Mouse (Mus musculus) thymus, postnatal 0 days (tissue): ENCODE measurements around the gene Aak1. TPM values are rescaled to one million over a fixed set of nuclear protein-coding genes. Genes with fewer than 3 reads are reported as not detected.

Experiments
- DNase-seq: peaks from one replicate; pipeline ENCODE4 v3.0.0-alpha.2; 2015; ENCODE audit warnings: low spot score
- polyA plus RNA-seq: library from polyadenylated mRNA; unstranded; fragments of >200 nt; fragmentation: Nextera tagmentation; extraction: Ambion mirVana; gene quantifications from 2 replicates; pipeline ENCODE4 v1.2.1, GENCODE M21; 2015

Aak1 gene
- polyA plus RNA-seq, 1 experiment from 2014 or later = 19.0 TPM

DNA sequence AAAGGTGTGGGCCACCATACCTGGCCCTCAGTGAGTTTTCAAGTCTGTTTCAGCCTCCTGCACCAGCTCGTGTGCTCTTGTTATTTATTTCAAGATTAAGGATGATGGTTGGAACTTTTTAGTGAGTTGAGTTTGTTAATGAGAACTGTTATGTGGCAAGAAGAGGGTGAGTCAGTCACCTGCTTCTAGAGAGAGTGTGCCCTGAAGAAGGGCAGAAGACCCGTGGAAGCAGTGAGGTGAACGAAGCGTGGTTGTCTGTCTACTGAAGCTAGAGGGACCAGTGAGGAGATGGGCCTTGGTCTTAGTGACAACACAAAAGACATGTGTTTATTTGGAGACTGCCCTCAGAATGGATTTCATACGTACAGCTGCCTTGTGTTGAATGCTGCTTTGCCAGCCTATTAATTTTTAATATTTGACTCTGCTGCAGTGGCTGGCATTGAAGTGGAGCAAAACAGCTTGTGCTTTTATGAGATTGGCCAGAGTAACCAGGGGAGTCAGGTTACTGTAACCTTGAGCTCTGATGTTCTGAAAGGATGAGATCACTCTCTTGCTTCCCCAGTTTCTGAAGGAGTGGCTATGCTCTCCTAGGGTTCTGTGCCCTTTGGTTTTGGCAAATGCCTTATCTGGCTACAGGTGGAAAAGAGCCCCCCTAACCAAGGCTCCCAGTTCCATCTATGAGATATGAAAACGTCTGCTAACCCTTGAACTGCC is 36.7 kb downstream of the Aak1 start:
- no peak for DNase-seq

DNA sequence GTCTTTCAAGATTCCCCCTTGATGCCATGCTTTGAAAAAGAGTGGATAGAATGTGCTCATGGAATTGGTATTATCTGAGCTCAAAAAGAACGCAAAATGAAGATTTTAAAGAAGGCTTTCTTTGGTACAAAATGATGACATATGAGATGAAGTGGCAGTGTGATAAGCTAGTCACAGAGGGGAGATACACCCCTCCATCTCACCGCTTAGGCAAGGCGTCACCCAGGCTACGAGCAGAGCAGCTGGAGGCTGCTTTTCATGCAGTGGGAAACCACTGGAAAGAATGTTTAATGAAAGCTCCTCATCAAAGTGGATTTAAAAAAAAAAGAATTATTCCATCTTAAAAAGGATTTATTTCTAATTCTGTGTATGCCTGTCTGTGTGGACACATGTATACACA is 37.5 kb downstream of the Aak1 start:
- DNase-seq = no peak

DNA sequence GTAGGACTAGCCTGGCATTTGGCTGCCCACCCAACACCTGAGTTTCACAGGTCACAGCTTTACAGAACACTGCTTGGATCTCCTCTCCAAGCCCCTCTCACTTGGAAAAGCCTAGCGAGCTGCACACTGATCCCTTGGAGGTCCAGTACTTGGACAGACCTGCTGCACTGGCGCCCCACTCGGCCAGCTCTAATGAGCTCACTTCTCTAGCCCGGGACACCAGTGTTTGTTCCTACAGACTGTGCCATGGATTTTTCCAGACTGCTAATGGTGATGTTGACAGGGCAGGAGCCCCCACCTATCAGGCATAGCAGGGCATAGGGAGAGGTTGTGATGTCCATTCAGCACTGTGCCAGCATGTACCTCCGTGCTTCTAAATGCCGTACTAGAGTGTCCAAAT is 48.2 kb downstream of the Aak1 start:
- no peak for DNase-seq

DNA sequence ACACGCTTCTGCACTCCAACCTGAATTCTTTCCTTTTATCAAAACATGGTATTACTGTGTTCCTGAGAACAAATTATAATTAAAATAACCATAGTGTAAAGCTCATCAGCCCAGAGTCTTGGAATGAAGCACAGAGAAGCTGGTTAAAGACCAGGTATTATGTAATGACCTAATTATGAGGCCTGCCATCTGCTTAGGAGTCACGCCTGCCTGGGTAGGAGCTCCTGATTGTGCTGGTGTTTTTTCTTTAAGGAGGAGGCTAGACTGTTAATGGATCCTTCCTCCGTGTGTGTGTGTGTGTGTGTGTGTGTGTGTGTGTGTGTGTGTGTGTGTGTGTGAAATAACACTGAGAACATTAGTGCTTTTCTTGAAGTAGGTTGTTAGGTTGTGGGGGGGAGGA is 49.7 kb downstream of the Aak1 start:
- no peak for DNase-seq

DNA sequence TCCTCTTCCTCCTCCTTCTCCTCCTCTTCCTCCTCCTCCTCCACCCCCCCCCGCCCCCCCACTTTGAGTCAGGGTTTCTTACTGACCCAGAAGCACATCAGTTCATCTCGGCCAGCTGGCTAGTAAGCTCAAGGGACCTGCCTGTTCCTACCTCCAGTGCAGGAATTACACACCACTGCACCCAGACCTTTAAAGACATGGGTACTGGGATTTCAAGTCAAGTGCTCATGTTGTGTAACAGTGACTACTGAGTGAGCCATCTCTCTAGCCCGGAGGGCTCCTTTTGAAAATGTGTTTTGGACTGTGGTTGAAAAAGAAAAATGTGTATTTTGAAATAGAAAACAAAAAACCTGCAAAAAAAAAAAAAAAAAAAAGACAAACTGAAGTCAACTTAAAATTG is 50.6 kb downstream of the Aak1 start:
- DNase-seq = no peak

DNA sequence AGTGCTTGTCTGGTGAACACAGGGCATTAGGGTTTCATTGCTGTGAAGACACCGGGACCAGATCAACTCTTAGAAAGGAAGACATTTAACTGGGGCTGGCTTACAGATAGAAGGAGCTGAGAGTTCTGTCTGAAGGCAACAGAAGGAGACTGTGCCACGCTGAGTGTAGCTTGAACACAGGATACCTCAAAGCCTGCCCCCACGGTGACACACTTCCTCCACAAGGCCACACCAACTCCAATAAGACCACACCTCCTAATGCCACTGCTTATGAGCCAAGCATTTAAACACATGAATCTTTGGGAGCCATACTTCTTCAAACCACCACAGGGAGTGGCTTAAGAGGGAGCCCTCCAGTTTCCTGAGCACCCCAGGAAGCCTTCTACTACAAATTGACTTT is 51.2 kb downstream of the Aak1 start:
- no peak for DNase-seq

DNA sequence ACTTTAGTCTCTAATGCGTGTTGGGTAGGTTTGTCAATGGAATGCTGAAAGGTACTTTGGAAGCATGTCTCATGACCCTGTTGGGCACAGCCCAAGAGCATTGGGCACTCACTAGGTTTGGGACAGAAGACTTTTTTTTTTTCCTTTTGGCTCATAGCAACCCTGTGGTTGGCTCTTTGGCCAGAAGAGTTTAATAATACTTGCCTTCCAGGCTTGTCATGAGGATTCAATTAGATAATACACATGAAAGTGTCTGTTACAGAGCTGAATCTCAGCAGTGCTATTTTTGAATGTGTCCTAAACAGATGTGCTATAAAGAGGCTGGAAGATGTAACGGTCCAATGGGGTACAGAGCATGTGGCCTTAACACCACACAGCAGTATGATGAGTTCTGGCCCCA is 56.2 kb downstream of the Aak1 start:
- DNase-seq = no peak

DNA sequence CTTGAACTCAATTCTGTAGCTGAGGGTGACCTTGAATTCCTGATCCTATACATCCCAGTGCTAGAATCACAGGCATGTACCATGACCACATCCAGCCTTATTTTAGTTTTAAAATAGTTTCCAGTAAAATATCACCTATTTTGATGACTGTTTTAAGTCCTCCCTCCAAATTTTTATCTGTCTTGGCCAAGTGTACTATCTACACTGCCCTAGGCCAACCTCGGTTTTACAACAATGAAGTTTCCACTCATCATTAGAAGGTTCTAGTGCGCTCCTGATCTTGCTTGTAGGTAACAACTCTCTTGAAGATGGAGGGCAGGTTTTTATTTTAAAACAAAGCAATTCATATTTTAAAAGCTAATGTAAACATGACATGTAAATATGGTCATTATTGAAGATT is 57.9 kb downstream of the Aak1 start:
- DNase-seq = no peak

DNA sequence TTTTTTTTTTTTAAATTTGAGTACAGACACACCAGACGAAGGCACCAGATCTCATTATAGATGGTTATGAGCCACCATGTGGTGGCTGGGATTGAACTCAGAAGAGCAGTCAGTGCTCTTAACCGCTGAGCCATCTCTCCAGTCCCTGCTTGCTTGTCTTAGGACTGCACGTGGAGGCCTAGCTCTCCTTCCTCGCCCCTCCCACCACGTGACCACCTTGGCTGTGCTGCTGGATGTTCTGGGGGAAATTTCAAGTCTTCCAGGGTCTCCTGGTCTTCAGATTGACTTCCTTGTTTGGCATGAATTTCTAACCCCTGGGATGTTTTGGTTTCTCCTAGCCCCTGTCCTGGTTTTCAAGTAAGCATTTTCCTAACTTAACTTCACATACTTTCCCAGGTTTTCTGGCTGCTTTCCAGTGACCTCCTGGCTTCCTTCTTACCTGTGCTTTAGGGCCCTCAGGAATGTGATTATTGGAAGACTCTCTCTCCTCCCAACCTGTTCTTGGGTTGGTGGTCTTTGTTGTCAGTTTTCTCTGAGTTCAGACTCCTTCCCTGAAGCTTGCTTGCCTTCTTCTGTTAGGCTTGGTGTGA is 59.3 kb downstream of the Aak1 start:
- peak; percentile 11 for DNase-seq

DNA sequence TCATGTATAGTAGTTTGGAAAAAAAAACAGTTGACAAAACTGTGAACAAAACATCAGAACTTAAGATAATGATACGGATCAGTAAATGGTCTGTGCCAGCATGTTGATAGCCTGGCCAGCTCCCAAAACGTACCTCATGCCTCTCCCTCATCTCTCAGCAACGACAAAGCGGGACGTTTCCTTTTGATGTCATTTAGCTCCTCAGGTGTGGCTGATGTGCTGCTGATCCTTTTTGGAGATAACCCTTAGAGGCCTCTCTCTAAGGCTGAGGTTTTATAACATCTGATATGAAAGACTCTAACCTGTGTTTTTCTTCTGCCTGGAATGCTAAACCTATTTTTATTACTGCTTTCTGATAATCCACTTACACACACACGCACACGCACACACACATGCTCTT is 60.6 kb downstream of the Aak1 start:
- peak; percentile 51 for DNase-seq

DNA sequence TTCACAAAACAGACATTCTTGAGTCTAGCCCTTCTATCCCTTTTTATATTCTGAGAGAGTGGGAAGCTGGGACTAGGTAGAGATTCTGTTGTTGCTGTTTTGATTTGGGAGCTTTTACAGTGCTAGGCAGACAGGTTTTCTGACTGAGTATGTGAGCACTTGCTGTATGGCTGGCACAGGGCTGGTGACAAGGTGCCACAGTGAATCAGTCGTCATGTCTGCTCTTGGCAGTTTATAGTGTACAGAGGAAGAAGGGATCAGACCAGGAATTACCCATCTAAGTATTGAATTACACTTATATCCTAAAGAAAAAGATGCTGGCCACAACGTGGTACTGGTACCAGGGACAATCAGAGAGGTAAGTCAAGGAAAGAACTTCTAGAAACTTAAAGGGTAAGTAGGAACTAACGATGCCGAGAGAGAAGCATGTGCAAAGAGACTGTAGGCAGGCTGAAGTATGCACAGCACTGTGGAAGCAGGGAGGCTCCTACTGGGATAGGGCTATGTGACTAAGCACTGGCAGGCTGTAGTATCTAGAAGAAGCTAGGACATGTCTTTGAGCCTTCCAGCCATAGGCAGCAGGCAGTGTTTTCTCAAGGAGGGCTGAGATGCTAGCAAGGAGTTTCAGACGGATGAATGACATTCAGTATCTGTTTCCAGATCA is 67.0 kb downstream of the Aak1 start:
- no peak for DNase-seq

DNA sequence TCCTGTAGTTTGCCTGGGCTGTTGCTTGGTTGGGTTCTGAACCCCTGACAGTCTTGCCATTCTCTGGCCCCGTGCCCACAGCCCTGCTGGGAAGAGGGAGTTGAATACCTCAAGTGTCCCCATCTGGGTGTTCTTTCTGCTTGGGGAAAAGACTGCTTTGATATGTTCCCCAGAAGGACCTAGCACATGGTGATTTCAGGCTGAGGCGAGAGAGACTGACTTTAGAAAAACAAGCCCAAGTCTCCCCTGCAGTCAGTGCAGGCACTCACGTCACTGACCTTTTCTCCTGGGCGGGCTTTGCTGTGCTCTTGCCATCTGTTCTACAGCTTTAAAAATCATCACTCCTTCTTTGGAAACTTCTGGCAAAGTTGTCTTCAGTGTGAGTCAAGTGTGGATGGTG is 67.9 kb downstream of the Aak1 start:
- DNase-seq = no peak

DNA sequence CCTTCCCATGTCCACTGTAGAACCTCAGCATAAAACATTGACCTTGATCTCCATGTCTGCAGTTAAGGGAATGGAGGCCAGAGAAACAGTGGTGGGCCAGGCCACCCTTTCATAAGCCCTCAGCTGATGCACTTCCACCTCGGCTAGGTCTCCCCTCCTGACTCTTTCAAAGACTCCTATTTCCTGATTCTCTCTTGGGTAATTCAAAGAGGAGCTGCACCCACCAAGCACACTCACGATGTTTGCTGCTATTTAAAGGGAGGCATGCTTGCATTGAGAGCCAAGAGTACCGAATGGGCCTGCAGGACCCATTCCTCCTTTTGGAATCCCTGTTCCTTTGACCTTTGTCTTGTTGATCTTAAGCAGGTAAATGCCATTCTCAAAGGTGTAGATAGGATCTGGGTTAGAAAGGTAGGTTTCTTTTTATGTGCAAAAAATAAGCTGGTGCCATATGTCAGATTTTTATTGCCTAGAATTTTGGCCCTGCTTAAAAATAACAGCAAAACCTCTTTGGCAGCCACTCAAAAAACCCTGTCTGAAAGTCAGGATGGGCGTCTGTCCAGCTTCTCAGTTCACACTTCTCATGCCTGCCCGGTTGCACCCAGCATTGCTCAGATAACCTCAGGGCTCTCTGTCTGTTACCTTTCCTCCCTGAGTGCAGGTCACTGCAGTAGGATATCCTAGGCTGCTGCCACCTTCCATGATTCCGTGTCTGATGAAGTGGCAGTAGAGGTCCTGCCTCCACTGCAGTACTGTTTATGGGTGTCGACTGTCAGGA is 68.9 kb downstream of the Aak1 start:
- no peak for DNase-seq

DNA sequence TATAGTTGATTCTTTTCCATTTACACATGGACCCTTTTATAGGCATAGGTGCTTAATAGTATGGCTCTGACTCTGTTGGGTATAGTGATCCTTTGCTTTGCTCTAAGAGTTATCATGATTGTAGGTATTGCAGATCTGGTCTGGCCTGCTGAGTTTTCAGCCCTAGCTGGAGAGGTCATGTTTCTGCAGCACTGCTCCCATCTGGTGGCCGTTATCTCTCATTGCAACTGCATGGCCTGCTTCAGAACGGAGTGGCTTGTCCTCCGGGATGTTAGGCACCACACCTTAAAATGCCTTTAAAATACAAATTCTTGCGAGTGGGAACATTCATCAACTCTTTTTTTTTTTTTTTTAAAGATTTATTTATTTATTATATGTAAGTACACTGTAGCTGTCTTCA is 72.6 kb downstream of the Aak1 start:
- peak; percentile 69 for DNase-seq

DNA sequence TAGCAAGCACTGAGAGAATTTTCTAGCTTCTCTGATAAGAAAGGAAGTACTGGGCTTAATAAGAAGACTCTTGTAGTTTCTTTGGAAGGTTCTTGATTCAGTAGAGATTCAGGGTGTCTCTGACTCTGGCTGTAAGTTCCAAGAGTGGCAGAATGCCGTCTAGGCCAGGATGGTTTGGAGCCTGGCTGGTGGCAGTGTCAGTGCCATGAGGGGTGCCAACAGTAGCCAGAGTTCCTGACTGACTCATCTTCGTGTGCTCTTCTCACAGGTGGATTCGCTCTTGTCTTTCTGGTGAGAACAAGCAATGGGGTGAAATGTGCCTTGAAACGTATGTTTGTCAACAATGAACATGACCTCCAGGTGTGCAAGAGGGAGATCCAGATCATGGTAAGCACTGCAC is 75.4 kb downstream of the Aak1 start:
- no peak for DNase-seq

DNA sequence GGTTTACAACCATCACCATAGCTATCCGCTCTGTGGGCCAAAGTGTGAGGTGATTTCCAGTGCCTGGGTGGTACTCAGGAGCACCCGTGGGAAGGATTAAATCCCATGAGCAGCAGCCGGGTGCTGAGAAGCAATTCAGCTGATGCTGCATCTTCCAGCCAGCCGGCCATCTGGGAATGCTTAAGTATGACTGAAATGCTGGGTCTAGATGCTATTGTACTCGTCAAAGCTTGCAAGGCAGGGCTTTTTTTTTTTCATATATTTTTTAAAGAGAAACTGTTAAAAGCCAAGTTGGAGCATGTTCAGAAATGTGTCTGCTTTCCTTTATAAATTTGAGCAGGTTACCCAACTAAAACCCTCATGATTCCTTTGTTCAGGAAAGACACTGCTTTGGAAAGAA is 85.2 kb downstream of the Aak1 start:
- DNase-seq = no peak

DNA sequence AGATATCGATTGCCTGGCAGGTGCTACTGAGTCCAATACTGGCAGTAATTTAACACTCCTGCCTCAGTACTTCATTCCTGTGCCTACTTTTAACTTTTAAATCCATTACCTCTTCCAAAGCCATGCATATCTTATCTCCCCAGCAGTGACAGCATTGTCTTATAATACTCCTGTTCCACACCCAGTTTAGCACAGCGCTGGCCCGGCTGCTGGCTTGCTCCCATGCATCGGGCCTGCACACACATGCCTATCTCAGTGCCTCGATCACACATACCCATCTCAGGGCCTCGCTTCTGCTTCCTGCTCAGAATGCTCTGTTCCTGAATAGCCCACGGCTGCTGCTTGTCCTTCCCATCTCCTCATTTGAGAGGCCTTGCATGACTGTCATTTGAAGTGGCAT is 90.5 kb downstream of the Aak1 start:
- no peak for DNase-seq

DNA sequence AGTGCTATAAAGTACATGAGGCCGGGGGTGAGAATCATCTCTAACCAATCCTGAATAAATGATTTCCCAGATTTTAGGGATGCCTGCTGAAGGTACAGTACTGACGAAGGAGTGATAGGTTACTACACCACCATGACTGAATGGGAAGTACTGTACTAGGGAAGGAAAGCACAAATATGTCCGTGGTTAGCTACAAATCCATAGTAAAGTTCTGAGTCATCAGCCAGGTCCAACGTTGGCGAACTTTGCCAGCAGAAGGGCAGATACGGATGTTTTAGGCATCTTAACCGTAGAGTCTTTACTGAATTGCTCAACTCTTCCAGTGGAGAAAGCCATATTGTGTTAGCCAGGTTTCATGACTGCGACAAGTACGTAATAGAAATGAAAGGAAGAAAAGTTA is 91.6 kb downstream of the Aak1 start:
- no peak for DNase-seq

DNA sequence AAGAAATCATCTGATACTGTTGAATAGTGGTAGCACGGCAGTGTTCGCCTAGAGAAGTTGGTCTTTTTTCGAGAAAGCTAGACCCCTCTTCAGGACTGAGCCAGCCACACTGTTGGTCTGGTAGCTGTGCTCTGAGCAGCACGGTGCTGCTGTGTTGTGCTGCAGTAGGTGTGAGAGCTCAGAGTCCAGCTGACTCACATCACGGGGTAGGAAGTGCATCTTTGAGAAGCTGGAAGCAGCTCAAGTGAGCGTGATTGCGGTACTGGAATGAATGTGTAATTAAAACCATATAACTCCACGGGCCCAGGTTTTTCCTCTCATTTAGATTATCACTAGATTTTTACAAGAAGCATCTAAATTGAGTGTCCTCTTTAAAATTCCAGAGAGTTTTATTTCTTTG is 97.8 kb downstream of the Aak1 start:
- DNase-seq = no peak

DNA sequence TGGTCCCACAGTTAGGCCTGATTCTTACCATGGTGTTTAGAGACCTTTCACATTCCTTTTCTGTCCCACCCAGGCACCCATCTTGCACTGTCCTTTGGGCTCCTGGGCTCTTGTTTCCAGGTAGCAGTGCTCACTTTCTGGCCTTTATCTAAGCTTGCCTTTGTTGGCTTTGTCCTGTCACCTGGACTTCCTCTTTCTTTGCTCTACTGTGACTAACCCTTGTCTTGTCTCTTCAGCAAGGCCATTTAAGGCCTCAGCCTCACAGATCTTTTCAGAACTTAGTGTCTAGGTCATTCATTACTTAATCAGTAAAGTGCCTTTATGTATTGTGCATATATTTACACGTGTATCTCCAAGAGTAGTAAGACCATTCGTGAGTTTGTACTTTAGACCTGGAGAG is 99.4 kb downstream of the Aak1 start:
- DNase-seq = no peak

DNA sequence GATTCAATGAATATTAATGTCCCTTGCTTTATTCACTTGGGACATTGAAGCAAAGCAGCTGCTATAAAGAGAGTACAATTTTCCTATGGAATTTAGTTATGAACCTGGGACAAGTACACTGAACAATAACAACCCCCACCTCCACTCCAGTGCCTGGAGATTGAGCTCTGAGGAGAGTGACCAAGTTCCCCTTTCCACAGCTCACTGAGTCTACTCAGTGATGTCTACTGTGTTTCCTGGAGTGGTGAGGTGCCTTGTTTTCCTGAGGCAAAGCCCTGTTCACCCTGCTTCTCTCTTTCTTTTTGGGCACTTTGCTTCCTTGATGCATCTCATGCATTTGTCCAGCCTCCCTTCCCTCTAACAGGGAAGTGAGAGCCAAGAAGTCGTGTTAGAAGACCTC is 100.8 kb downstream of the Aak1 start:
- DNase-seq = no peak

DNA sequence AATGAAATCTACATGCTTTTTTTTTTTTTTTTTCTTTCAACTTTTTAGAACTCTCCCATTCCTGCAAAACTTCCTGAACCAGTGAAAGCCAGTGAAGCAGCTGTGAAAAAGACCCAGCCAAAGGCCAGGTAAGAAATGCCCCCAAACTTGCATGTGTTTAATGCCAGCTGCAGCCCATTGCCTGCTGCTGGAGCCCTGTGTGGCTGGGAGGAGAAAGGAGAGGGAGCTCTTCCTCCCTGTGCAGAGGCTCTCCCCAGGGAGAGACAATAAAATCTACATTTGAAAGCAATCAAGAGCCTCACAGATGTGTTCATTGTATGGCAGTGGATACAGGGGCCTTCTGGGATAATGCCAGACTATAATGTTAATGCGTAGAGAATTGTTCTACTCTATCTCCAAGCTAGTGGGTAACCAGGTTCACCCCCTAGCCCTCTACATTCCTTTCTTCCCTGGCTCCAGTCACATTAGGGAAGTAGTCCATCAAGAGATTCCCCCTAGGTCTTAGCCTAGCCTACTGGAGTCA is 101.5 kb downstream of the Aak1 start:
- no peak for DNase-seq
